Mouse (Mus musculus) bone marrow, adult 2 months (tissue): ENCODE measurements around the gene Myh9.

Source experiments
- CTCF ChIP-seq: fragments of 200-500 bp; IDR thresholded peaks from 2 replicates; pipeline ENCODE4 v1.5.1; 2011; ENCODE audit warnings: low read length, control low read depth; ENCODE audit not compliant: control insufficient read depth, insufficient read depth
- POLR2A ChIP-seq: fragments of 200-500 bp; IDR thresholded peaks from 2 replicates; pipeline ENCODE4 v1.6.1; 2011; ENCODE audit warnings: low read depth, mild to moderate bottlenecking, control low read depth, low read length, borderline replicate concordance; ENCODE audit not compliant: control insufficient read depth

DNA sequence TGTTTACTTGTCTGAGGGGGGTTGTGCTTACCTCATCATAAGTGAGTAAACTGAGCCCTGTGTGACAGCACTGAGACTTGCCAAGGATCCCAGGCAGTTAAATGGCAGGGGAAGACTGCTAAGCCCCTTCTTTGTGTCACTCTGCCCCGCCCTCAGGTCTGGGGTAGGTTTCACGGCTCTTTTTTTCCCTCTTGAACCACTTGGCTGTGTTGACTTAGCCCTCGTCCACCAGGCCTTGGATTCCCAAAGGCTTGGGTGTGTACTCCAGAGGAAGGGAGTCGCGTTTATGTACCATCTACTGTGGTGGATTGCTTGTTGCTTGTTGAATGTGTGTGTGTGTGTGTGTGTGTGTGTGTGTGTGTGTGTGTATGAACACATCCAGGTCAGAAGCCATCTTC, 7.1 kb upstream of the Myh9 start:
- TF ChIP-seq CTCF (no peak), POLR2A (no peak)
